Mouse (Mus musculus) T-helper 2 cell (primary cell): ENCODE measurements around the gene Rhpn2.

Experiments used
- in situ Hi-C: fragments of 300-600 bp; cut with MboI, MseI; formaldehyde crosslinking; loops from one replicate; pipeline ENCODE4 v1.15.1; 2025; ENCODE audit warnings: high pct_unique_total_duplicates

The Rhpn2 gene

GRCm38 (mm10) chr7:35347918-35348700, 14.1 kb downstream of the Rhpn2 start:
- in situ Hi-C loops = no loop called here

- in situ Hi-C loops = no loop called here
Measured at GRCm38 (mm10) chr7:35349022-35349421, 15.1 kb downstream of the Rhpn2 start.

- in situ Hi-C loops = loop anchor here (5.0 kb wide), 1 partner anchor 513 kb away; no protein-coding TSS in a partner anchor
Measured at GRCm38 (mm10) chr7:35349886-35350684, 16.1 kb downstream of the Rhpn2 start.

- in situ Hi-C loops = loop anchor here (5.0 kb wide), 1 partner anchor 514 kb away; no protein-coding TSS in a partner anchor
Measured at GRCm38 (mm10) chr7:35351155-35351554, 17.2 kb downstream of the Rhpn2 start.

GRCm38 (mm10) chr7:35353306-35353705, 19.3 kb downstream of the Rhpn2 start:
- in situ Hi-C loops = loop anchor here (5.0 kb wide), 1 partner anchor 516 kb away; no protein-coding TSS in a partner anchor

GRCm38 (mm10) chr7:35355303-35355872, 21.4 kb downstream of the Rhpn2 start:
- in situ Hi-C loops = no loop called here

- in situ Hi-C loops = no loop called here
Measured at GRCm38 (mm10) chr7:35357621-35358020, 23.7 kb downstream of the Rhpn2 start.

GRCm38 (mm10) chr7:35362253-35362652, 28.3 kb downstream of the Rhpn2 start:
- in situ Hi-C loops = no loop called here

GRCm38 (mm10) chr7:35362868-35363267, 28.9 kb downstream of the Rhpn2 start:
- in situ Hi-C loops = no loop called here

GRCm38 (mm10) chr7:35365161-35365910, 31.4 kb downstream of the Rhpn2 start:
- in situ Hi-C loops = no loop called here

- in situ Hi-C loops = no loop called here
Measured at GRCm38 (mm10) chr7:35371096-35371495, 37.1 kb downstream of the Rhpn2 start.

GRCm38 (mm10) chr7:35372483-35373017, 38.6 kb downstream of the Rhpn2 start:
- in situ Hi-C loops = no loop called here

GRCm38 (mm10) chr7:35373146-35373989, 39.4 kb downstream of the Rhpn2 start:
- in situ Hi-C loops = no loop called here

- in situ Hi-C loops = no loop called here
Measured at GRCm38 (mm10) chr7:35374265-35374664, 40.3 kb downstream of the Rhpn2 start.

GRCm38 (mm10) chr7:35376623-35377022, 42.7 kb downstream of the Rhpn2 start:
- in situ Hi-C loops = no loop called here

- in situ Hi-C loops = loop anchor here (10.0 kb wide), 1 partner anchor 325 kb away; the partner anchor contains the start of gene Cebpg
Measured at GRCm38 (mm10) chr7:35379492-35380119, 45.6 kb downstream of the Rhpn2 start.

GRCm38 (mm10) chr7:35380351-35380750, 46.4 kb downstream of the Rhpn2 start:
- in situ Hi-C loops = loop anchor here (10.0 kb wide), 1 partner anchor 326 kb away; the partner anchor contains the start of gene Cebpg

GRCm38 (mm10) chr7:35381861-35382260, 47.9 kb downstream of the Rhpn2 start:
- in situ Hi-C loops = loop anchor here (10.0 kb wide), 1 partner anchor 327 kb away; the partner anchor contains the start of gene Cebpg

GRCm38 (mm10) chr7:35382706-35383353, 48.9 kb downstream of the Rhpn2 start:
- in situ Hi-C loops = loop anchor here (10.0 kb wide), 1 partner anchor 328 kb away; the partner anchor contains the start of gene Cebpg
